Mouse (Mus musculus): ENCODE measurements around the gene Tcp11.

DNA sequence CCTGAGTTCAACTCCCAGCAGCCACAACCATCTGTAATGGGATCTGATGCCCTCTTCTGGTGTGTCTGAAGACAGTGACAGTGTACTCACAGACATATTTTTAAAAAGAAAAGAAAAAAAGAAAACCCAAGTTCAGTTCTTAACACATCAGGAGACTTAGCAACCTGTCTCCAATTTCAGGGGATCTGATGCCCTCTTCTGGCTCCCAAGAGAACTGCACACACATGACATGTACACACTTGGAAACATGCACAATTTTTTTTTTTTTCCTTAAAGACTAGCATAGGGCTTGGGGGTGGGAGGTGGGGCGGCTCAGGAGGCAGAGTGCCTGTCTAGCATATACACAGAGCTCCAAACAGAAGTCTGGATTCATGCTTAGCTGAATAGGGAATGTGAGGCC lies 20.2 kb upstream of the Tcp11 start:
- TF ChIP-seq POLR2A (IDR thresholded peaks at IDR 0.05; ENCODE audit: control insufficient read depth, extremely low read depth, insufficient read depth, low read length, poor library complexity) (no peak), CTCF (IDR thresholded peaks at IDR 0.05; ENCODE audit: borderline replicate concordance, control insufficient read depth, extremely low read depth, insufficient read depth, low read length, poor library complexity) (no peak)
